Mouse (Mus musculus): ENCODE measurements around the gene Gm49395.

Gene Gm49395

DNA sequence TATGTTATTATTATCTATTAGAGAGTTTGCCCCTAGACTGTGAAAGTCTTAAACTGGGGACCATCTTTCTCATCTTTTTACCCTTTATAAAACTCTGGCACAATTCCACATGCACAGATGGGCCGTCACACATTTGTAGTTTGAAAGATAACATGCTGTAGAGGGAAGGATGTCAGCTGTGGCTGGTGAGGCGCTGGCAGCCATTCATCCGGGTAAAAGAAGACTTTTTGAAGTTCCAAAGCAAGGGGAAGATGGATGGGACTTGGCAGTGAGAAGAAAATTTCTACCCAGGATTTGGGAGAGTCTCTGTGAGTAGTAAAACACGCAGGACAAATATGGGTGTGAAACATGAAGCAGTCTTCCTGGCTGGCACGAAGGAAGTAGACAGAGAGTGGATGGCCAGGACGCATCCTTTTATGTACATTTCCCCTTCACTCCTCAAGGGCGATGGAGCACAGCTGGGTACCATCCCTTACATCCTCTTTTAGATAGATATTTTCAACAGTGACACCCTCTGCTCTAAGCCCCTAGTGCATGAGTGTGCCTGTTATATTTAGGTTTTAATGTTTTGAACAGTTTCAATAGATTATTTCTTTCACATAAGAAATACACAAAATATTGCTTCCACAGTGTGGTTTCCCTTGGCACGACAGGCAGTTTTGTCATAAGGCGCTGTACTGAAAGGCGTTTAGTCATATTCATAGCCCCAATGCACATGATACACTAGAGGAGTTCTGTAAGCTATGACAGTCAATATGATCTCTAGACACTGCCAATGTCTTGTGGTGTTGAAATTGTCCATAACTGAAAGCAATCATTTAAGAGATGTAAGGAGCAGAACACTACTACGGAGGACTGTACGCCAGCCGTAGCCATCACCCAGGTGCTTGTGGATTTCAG is 50.8 kb downstream of the Gm49395 start:
- no peak for DNase-seq (ENCODE audit: low spot score in 2 of 2)

DNA sequence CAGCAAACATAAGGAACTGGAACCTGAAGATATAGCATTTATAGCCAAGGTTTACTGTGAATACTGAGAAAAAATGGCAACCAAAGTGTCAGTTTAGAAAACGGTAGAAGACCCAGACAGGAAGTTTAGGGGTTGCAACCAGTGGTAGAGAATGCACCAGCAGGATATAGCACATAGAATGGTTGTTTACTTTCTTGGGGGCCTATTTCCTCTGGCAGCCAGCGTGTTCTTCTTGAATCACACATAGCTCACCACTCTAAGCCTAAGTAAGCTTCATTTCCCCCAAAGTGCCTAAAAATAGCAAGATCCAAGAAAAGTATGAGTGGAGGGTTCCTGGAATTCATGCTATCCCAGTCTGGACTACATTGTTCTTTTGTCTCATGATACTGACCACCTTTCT is 59.1 kb downstream of the Gm49395 start:
- DNase-seq (ENCODE audit: low spot score in 2 of 2), result no peak

- DNase-seq (ENCODE audit: low spot score in 2 of 2), result no peak
These were observed 64.4 kb downstream of the Gm49395 start for GRCm38 (mm10) chr13:115037304-115037703.

- DNase-seq (ENCODE audit: low spot score in 2 of 2), result no peak
These were observed 66.3 kb downstream of the Gm49395 start for GRCm38 (mm10) chr13:115035387-115035786.

GRCm38 (mm10) chr13:115033135-115033534 is 68.6 kb downstream of the Gm49395 start:
- DNase-seq (ENCODE audit: low spot score in 2 of 2), result no peak

DNA sequence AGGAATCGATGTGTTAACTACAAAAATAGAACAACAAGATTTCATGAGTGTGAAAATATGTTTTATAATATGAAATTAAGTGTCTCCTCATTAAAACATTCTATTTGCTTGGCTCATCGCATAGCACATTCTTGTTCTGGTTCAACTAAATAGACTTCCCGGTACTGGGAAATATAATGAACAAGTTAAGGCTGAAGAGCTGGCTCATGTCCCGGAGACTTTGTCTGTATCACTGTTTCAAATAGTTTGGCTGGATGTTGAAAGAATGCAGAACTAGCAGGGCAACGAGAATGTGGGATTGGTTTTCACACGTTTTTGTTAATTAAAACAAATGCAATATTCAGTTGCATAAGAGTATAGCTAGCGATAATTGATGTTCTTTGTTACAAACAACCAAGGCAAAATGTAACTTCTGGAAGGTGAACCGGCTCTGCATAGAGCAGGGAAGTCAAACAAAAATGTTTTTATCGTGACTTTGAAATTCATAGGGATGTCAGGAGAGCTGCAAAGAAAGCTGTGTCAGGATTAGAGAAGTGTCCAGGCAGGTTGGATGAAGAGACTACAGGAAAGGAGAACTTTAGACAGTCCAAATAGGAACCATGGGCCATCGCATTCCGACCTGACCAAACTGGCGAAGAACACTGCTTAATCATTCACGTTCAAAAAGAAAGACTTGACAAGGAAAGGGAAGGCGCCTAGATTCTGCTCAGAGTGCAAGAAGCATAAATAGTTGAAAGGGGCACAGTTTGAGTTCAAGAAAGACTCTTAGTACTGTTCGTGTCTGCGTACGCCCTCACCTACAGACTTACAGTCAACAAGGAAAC is 70.3 kb downstream of the Gm49395 start:
- no peak for DNase-seq (ENCODE audit: low spot score in 2 of 2)

DNA sequence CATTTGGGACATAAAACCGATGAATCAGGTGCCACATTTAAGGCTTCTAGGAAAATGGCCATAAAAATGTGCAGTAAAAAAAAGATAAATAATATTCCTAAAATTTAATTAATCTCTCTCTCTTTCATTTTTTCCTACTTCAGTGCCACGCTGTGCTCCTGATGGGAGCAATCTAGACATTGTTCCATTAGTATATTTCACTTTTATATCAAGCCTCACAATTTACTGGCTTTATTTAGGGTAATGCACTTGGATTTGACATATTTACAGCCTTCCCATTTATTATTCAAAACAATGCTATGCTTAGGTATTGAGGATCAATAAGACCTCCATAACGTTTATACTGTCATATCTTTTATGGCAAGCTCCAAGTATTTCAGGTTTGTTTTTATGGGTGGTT is 76.3 kb downstream of the Gm49395 start:
- no peak for DNase-seq (ENCODE audit: low spot score in 2 of 2)

DNA sequence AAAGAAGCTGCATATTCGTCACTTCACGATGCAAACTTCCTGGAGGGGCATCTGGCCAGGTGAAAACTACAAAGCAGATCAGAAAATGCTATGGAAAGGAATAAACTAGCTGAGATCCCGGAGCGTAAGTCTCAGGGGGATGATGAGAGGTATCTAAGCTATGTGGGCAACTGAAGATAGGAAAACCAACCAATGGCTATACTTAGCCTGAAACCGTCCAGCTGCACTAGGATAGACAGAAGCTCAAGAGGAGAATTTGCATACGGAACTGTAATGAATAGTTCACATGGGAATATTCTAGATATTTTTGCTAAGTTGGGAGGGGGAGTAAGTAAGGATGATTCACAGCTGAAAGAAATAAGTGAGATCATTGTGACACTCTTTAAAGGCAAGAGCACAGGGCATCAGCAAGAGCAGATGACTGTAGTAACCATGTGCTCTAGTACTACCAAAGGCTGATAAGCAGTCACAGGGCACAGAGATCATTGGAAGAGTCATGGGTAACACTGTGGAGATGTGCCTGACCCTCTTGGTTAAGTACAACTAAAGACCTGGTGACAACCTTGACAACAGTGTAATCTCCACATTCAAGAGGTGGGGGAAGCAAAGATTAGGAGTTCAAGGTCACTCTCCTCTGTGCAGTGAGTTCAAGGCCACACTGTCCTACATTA is 79.5 kb downstream of the Gm49395 start:
- DNase-seq (ENCODE audit: low spot score in 2 of 2), result no peak

DNA sequence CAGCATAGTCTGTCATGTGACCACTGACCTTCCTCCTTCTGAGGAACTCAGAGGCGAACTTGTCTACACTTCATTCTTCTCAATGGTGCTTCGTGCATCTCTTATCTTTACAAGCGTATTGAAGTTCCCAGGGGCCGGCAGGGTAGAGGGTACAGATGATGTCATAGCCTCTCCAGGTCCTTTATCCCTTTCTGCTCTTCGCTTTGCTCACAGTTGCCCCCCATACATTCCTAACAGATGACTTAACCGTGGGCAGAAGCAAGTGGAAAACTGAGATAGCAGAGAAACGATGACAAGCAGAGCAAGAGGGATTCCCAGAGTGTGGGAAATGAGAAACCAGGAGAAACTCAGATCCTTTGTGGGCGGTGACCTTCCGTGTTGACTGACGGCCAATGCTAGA is 80.3 kb downstream of the Gm49395 start:
- DNase-seq (ENCODE audit: low spot score in 2 of 2), result no peak

GRCm38 (mm10) chr13:115020727-115021126 is 81.0 kb downstream of the Gm49395 start:
- no peak for DNase-seq (ENCODE audit: low spot score in 2 of 2)

DNA sequence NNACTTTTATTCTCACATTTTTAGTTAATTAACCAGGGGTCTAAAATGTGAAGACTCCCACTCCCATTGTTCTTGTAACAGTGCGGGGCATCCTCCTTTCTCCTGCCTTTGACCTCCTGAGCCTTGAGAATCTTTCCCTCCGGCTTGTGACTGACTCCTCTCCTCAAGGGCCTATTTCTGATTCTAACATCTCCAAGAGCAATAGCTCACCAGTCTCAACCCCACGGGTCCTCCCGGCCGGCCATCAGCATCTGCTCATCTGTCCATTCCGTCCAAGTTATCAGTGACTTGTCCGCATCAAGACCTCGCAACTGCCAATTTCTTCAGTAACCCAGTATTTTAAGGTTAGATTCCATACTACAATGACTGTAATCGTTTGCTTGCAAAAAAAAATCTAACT is 84.2 kb downstream of the Gm49395 start:
- no peak for DNase-seq (ENCODE audit: low spot score in 2 of 2)

DNA sequence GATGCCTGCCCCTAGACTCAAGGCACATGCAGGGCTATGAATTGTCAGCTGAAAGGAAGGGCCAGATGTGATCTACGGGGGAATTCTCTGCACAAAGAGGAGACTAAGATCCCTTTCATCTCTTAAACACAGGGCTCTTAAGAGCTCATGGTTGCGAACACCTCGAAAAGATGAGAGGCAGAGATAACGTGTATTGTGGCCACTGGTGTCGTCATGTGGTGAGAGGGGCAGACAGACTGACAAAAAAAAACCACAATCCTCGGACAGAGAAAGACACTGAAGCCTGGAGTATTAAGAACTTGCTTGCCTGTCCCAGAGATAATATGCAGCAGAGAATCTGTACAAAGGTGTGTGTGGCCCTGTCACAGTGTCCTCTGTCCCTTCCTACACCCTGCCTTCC is 90.2 kb downstream of the Gm49395 start:
- DNase-seq (ENCODE audit: low spot score in 2 of 2), result no peak

DNA sequence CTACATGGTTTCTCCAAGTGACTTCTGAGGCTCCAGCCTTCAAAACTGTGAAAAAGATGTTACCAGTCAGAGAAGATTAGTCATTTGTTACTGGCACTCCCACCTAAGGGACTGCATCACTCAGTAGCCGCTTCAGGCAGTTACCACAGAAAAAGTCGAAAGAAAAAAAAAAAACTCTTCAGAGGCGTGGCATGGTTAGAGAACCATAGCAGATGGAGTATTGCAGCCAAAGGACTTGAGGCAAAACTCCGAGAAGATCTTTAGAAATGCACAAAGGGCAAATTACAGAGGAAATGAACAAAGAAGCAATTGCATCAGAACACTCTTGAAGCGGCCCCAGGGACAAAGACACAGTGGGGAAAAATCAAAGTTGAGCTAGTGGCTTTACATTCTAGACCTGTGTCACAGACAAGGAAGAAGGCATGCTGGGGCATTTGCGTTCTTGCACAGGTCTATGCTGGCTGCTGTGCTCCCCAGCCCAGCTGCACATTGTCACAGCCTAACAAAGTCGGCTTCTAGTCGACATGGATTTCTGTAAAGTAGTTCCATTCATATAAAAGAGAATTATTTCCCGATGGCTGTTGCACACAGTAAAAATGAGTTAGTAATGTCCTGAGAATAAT is 95.4 kb downstream of the Gm49395 start:
- DNase-seq (ENCODE audit: low spot score in 2 of 2), result no peak

GRCm38 (mm10) chr13:115005342-115005741 is 96.4 kb downstream of the Gm49395 start:
- no peak for DNase-seq (ENCODE audit: low spot score in 2 of 2)

GRCm38 (mm10) chr13:115003444-115004053 is 98.2 kb downstream of the Gm49395 start:
- no peak for DNase-seq (ENCODE audit: low spot score in 2 of 2)

DNA sequence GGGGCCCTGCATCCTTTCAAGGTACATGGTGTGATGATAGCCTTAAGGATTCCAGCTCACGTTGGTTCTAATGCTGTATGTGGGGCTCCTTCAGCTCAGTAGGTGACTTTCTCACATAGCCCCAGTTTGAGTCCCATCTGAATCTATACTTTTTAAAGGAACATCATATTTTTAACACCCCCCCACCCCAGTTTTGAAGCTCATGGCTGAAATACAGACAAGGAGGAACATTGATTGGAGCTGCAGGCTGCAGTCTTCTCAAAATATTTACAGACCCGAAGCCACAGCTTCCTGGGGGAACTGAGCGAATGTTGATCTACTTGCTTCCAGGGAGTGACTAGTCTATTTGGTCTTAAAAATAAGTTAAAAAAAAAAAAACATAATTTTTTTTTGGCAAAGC is 98.9 kb downstream of the Gm49395 start:
- DNase-seq (ENCODE audit: low spot score in 2 of 2), result no peak

GRCm38 (mm10) chr13:115002155-115002554 is 99.6 kb downstream of the Gm49395 start:
- DNase-seq (ENCODE audit: low spot score in 2 of 2), result no peak

GRCm38 (mm10) chr13:114999582-114999981 is 102.1 kb downstream of the Gm49395 start:
- no peak for DNase-seq (ENCODE audit: low spot score in 2 of 2)

DNA sequence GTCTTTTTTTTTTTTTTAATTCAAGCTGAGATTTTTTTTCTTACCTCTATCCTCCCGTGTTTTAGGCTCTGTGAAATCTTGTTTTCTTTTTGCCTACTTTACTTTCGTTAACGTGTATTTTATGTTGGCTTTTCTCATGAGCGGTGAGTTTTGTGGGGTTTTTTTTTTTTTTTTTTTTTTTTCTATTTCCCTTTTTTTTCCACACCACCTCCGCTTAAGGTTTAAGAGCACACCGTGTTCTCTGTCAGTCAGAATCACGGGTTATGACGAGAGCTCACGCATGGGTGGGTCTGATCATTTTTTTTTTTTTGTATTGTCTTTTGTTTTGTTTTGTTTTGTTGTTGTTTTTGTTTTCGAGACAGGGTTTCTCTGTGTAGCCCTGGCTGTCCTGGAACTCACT is 103.6 kb downstream of the Gm49395 start:
- no peak for DNase-seq (ENCODE audit: low spot score in 2 of 2)

DNA sequence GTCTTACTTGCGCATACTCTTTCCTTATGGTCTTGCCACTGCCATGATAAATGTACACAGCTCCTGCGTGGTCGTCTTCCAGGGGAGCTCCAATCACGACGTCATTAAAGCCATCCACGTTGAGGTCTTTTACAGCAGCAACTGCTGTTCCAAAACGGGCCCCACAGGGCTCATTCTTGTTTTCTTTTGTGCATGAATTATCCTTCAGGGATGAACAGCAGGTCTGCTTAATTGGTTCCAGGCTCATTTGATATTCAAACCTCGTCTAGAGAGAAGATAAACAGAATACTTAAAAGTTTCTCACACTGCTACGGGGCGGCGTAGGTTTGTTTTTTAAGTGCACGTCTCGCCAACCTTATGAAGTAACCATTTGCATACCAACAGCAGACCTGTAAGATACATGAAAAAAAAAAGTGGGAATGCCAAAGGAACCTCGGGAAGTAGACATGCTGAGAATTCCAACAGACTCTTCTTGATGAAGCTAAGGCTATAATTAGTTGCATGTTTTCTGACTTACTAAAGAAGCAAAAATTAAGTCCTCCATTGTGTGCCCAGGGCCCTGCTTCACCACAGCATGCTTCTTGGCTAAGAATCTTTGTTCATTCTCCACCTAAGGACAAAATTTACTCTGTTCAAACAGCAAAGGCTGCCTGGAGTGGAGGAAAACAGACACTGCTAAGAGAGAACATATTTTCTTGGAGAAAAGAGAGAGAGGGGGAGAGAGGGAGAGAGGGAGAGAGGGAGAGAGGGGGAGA is 109.3 kb downstream of the Gm49395 start:
- DNase-seq (ENCODE audit: low spot score in 2 of 2), result no peak

- DNase-seq (ENCODE audit: low spot score in 2 of 2), result no peak
These were observed 114.1 kb downstream of the Gm49395 start for GRCm38 (mm10) chr13:114987668-114988067.

Measured in frontal cortex, postnatal 10 days (tissue).